Mouse (Mus musculus) small intestine, adult 2 months (tissue): ENCODE data around the gene Enc1.

ENCODE experiments used
- CTCF ChIP-seq: fragments of 200-500 bp; IDR thresholded peaks from 2 replicates; pipeline ENCODE4 v1.5.1; 2012; ENCODE audit warnings: low read depth, mild to moderate bottlenecking, control low read depth, inconsistent platforms, low read length, moderate library complexity, mixed read lengths; ENCODE audit not compliant: insufficient replicate concordance, insufficient read length; ENCODE audit errors: extremely low read depth
- POLR2A ChIP-seq: fragments of 200-500 bp; IDR thresholded peaks from 2 replicates; pipeline ENCODE4 v1.6.1; 2012; ENCODE audit warnings: low read depth, mild to moderate bottlenecking, control low read depth, inconsistent platforms, low read length, moderate library complexity

DNA sequence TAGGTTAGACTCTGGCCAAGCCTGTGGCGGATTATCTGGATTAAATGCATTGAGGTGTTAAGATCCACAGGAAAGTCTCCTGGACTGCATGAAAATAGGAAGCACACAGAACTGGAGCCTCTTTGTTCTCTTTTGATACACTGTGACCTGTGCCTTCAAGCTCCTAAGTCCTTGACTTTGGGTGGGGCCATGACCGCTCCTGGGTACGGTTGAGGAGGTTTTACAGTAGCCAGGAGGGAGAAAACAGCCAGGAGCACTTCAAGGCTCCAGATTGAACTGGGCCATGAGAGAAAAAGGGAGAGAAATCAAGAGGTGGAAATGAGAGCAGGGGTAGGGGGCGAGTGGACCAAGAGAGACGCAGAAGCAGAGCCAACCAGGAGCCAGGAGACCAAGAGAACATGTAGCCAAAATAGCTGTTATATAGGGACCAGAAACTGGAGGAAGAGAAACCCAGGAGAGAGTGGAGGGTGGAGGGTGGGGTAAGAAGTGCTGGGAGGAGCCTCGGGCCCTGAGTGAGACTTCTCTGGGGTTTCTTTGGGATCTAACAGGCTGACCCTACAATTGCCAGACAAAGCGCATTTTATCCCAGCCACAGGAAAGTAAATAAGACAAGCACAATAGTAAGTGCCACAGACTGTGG, 33.3 kb upstream of the Enc1 start:
- TF ChIP-seq CTCF (no peak), POLR2A (no peak)
